Mouse (Mus musculus) adrenal gland, adult 8-10 months (tissue): ENCODE data around the gene Trim41. TPM values are rescaled to one million over a fixed set of nuclear protein-coding genes. Genes with fewer than 3 reads are reported as not detected.
"Not testable (repeated sequence)": the region's sequence is repeated elsewhere in the genome, so short reads cannot be mapped to it uniquely, and the experiment has no call there.

ENCODE experiments used
- DNase-seq: peaks from one replicate; pipeline ENCODE4 v3.0.0; 2022
- total RNA-seq, 4 experiments: library from RNA; stranded (reverse); gene quantifications; 2 replicates each; pipeline ENCODE4 v1.2.4; 2022

Gene Trim41
- total RNA-seq, 4 experiments from 2014 or later: 35.5 to 69.9 (median 49.8) TPM

- DNase-seq: no peak
These were observed 7.0 kb downstream of the Trim41 start for GRCm38 (mm10) chr11:48810142-48810541.

GRCm38 (mm10) chr11:48809434-48809830 lies 7.7 kb downstream of the Trim41 start:
- DNase-seq: no peak

GRCm38 (mm10) chr11:48808737-48809433 lies 8.3 kb downstream of the Trim41 start:
- no peak for DNase-seq

- DNase-seq: no peak
These were observed 8.9 kb downstream of the Trim41 start for GRCm38 (mm10) chr11:48808304-48808646.

DNA sequence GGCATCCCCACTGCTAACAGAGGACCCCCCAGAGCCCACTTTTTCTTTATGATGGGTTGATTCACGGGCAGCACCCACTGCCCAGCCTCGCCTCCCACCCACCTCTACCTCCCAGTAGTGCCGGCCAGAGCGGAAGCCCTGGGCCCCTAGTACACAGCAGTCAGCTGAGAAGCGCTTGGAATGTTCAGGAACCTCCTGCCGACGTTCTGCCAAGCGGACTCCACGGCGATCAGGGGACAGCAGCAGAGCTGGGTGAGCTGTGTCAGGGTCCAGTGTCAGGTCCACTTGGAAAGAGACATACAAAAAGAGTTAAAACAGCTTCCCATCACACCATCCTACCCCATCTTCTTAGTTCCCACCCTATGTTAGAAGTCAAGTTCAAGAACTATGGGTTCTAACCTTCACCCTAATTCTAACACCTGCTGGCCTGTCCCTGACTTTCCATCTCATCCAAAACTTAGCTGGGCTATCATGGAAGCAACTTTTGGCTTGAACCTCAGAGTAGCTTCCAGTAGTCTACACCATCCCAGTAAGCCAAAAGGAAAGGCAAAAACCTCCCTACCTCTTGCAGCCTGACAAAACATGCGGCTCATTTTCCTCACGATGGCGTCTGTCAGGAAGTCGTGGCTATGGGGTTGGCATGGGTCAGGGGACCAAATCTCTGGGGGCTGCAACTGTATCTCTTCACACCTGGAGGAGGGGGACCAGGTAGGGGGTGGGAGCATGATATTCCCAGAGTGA lies 9.4 kb downstream of the Trim41 start:
- DNase-seq: no peak

DNA sequence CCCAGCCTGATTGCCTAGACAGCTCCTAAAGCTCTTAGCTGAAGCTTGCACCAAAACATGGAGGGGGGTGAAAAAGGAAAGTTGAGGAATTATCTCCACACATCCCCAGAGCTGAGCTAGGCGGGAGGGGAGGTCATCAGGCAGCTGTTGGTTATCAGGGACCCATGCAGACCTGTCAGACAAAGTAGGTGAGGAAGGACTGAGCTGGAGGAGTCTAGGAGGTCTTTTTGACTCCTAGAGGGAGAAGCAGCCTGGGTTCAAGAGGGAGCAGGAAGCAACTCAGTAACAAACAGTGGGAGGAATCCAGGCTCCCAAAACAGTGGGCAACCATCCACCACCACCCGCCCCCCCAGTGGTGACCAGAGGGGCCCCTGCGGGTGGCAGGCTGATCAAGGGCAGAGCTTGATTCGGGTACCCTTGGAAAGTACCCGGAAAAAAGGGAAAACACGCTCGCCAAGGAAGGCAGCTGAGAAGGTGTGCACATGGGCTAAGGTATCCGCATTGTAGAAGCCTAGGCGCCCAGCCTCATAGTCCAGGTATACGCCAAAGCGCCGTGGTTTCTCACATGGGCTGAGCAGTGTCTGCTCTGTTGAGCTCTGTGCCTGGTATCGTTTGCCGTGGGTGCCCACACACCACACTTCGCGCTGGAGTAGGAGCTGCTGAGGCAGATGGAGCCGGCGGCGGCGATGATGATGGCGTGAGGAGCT lies 10.1 kb downstream of the Trim41 start:
- DNase-seq: no peak

DNA sequence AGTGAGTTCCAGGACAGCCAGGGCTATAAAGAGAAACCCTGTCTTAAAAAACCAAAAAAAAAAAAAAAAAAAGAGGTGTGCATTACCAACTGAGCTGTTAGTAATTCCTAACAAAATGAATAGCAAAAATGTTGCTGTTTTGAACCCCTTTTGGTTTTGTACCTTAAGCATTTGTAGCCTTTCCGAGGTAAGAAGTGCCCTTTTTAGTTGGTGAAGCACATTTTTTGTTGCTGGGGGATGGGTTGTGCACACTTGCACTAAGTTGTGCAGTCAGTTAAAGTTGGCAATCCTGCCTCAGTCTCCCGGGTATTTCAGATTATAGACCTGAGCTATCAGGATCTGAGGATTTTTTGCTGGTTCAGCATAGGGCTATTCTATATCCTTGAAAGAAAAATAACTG lies 12.2 kb downstream of the Trim41 start:
- DNase-seq: no peak

GRCm38 (mm10) chr11:48803988-48804387 lies 13.2 kb downstream of the Trim41 start:
- no peak for DNase-seq

- DNase-seq: no peak
These were observed 15.1 kb downstream of the Trim41 start for GRCm38 (mm10) chr11:48801831-48802772.

GRCm38 (mm10) chr11:48799921-48800701 lies 17.0 kb downstream of the Trim41 start, which contains the start of gene Rack1:
TSS of gene Rack1 (plus strand) at chr11:48800332.
- peak; percentile 86 for DNase-seq

DNA sequence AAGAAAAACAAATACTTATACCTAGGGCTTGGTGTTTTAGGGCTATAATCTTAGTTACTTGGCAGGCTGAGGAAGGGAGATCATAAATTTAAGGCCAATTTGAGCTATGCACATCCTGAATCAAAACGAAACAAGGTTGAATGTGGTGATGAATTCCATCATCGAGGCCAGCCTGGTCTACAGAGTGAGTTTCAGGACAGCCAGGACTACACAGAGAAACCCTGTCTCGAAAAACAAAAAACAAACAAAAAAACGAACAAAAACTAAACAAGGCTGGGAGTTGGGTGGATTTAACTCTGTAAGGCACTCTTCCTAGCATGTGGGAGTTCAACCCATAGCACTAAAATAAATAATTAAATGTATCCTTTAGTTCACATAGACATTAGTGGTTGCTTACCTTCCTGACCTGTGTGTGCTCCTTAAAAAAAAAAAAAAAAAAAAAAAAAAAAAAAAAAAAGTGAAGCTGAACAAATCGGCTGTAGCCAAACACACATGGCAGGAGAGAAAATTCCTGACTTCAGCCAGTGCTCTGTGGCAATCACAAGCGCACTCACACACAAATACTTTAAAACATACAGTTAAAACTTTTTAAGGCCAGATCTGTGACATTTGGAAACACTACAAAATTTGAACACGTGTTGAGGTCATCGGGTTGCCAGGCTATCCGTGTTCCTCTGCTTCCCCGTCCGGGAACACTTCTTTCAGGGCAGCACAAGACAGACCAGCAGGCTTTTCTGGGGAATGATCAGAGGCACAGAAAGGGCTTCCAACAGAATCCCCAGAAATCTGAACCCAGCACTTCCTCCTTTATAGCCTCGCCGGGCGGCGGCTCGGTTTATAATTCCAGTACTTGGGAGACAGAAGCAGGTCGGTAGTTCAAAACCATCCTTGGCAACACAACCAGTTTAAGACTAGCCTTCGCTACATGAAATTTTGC lies 17.9 kb downstream of the Trim41 start:
- DNase-seq: no peak

DNA sequence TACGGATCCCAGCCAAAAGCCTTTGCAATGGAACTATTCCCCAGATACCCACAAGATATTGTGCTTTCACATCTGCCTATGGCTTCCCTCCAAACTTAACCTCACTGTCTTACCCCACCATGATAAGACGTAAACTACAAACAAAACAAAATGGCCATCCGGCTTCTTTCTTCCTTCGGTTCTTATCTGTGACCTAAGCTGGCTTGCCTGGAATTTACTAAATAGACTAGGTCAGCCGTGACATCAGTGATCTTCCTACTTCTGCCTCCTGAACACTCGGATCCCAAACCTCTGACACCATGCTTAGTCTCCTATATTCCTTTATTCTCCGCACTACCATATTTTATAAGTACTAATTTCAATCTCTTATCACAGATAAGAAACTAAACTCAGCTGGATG lies 18.8 kb downstream of the Trim41 start:
- no peak for DNase-seq

DNA sequence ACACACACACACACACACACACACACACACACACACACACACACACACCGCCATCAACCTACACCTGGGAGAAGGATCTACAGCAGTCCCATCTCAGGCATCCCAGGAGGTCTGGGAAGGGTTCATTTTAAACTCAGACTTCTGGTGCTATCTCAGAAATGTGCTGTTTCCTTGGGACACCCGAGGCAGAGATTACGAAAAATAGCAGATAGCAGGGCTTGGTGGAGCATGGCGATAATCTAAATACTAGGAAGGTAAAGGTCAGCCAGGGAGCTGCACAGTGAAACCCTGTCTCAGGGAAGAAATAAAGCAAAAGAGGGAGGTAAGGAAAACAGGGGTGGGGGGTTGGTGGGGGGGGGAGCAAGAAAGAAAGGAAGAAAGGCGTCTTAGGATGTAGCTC lies 19.9 kb downstream of the Trim41 start:
- no peak for DNase-seq

GRCm38 (mm10) chr11:48796290-48796689 lies 20.9 kb downstream of the Trim41 start:
- no peak for DNase-seq

GRCm38 (mm10) chr11:48795221-48795620 lies 21.9 kb downstream of the Trim41 start:
- DNase-seq: no peak

DNA sequence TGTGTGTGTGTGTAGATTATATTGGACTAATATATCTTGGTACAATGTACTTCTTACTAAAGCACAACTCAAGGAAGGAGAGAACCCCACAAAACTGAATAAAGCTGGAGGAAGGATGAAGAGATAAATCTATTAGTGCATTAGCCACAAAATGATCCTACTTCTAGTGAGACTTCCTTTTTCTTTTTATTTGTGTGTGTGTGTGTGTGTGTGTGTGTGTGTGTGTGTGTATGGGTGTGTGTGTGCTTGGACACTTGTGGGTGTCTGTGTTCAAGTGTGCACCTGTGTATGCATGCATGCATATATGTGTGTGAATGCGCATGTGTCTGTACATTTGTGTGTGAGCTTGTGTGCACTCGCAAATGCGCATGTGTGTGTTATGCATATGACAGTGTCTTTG lies 24.0 kb downstream of the Trim41 start:
- no peak for DNase-seq

DNA sequence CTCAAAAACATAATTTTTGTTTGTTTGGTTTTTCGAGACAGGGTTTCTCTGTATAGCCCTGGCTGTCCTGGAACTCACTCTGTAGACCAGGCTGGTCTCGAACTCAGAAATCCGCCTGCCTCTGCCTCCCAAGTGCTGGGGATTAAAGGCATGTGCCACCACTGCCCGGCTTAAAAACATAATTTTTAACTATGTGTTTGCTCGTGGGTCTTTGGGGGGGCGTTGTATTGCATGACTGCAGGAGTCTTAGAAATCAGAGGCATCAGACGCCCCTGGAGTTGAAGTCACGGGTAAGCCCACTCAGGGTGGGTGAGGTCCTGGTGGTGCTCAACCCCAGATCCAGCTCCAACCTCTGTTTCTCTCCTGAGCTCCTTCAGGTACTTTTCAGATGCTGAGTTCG lies 25.3 kb downstream of the Trim41 start:
- not testable (repeated sequence) for DNase-seq

GRCm38 (mm10) chr11:48790946-48791345 lies 26.2 kb downstream of the Trim41 start:
- no peak for DNase-seq

GRCm38 (mm10) chr11:48789973-48790823 lies 27.0 kb downstream of the Trim41 start:
- peak; percentile 70 for DNase-seq
